Comparison of ENCODE assay signal across 7 mouse cellular contexts in the genomic region with DNA sequence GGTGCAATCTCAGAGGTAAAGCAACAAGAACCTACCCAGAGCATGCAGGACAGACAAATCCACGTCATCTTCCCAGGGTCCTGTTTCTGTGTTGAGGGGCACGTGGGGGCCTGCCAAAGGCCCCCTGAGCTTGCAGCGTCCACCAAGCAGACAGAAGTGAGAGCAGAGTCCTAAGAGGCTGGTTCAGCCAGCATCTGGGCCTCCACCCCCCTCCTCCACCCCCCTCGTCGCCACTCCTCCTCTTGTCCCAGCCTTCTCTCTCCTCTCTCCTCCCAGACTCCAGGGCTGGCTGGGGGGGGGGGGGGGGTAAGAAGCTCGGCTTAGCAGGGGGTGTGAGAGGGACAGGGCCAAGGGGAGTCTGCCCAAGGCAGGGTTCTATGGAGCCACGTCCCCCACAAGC. TPM values are rescaled to one million over a fixed set of nuclear protein-coding genes. Genes with fewer than 3 reads are reported as not detected.
DNase-seq lines count a peak whose midpoint lies in the region; ATAC-seq and TF ChIP-seq lines count a peak whose summit lies in the region.

No protein-coding gene starts in this region.

- no peaks in the 10 kb centered on the region; the same call in 1 of the 2 replicates for H3K27me3 ChIP-seq in lung, embryonic 14.5 days (ENCODE audit: insufficient read depth, low read length)
- H3K27me3 ChIP-seq in embryonic facial prominence, embryonic 14.5 days (replicated peaks; ENCODE audit: control insufficient read depth, insufficient read depth, low read length), result no peaks in the 10 kb centered on the region
- no peaks in the 10 kb centered on the region; the same call in 1 of the 2 replicates for H3K27me3 ChIP-seq in hindbrain, postnatal 0 days (ENCODE audit: insufficient read depth, low read length)
- H3K27me3 ChIP-seq in neural tube, embryonic 12.5 days (replicated peaks), result no peaks in the 10 kb centered on the region

- peak overlapping the region; percentile 42 for H3K4me3 ChIP-seq in lung, embryonic 14.5 days (ENCODE audit: low read depth, low read length)
- peak overlapping the region; percentile 50 for H3K4me3 ChIP-seq in embryonic facial prominence, embryonic 14.5 days (ENCODE audit: low read depth, low read length)
- H3K4me3 ChIP-seq in hindbrain, postnatal 0 days (ENCODE audit: low read length), result no peak overlapping the region
- peak overlapping the region; percentile 19; the same call in 1 of the 2 replicates for H3K4me3 ChIP-seq in neural tube, embryonic 12.5 days

- H3K27ac ChIP-seq in lung, embryonic 14.5 days (ENCODE audit: low read depth), result peak overlapping the region; percentile 86
- peak overlapping the region; percentile 95 for H3K27ac ChIP-seq in embryonic facial prominence, embryonic 14.5 days (replicated peaks; ENCODE audit: low read depth, low read length)
- H3K27ac ChIP-seq in hindbrain, postnatal 0 days, result no peak overlapping the region
- peak overlapping the region; percentile 26; the same call in 1 of the 2 replicates for H3K27ac ChIP-seq in neural tube, embryonic 12.5 days

- H3K4me1 ChIP-seq in lung, embryonic 14.5 days (ENCODE audit: insufficient read depth), result peaks cover 30% of the 10 kb centered on the region
- H3K4me1 ChIP-seq in embryonic facial prominence, embryonic 14.5 days (ENCODE audit: control insufficient read depth, insufficient read depth, low read length), result peaks cover 45% of the 10 kb centered on the region
- no peaks in the 10 kb centered on the region; the same call in 1 of the 2 replicates for H3K4me1 ChIP-seq in hindbrain, postnatal 0 days (ENCODE audit: insufficient read depth, low read length)
- peaks cover 32% of the 10 kb centered on the region for H3K4me1 ChIP-seq in neural tube, embryonic 12.5 days

- no peak for TF ChIP-seq CTCF in lung, embryonic 14.5 days (IDR thresholded peaks at IDR 0.05; ENCODE audit: low read depth)
- TF ChIP-seq CTCF in hindbrain, postnatal 0 days (IDR thresholded peaks at IDR 0.05; ENCODE audit: low read depth), result no peak

- peak; percentile 59 for ATAC-seq in lung, embryonic 14.5 days (ENCODE audit: insufficient read depth)
- peak; percentile 66 for ATAC-seq in embryonic facial prominence, embryonic 14.5 days (ENCODE audit: low read depth)
- ATAC-seq in hindbrain, postnatal 0 days, result no peak
- ATAC-seq in neural tube, embryonic 12.5 days (ENCODE audit: low FRiP score, low read depth), result no peak

- no peaks in the 10 kb centered on the region for H3K36me3 ChIP-seq in lung, embryonic 14.5 days (ENCODE audit: insufficient read depth)
- H3K36me3 ChIP-seq in embryonic facial prominence, embryonic 14.5 days (ENCODE audit: control insufficient read depth, insufficient read depth, low read length), result no peaks in the 10 kb centered on the region
- H3K36me3 ChIP-seq in hindbrain, postnatal 0 days (ENCODE audit: insufficient read depth, low read length), result no peaks in the 10 kb centered on the region
- H3K36me3 ChIP-seq in neural tube, embryonic 12.5 days, result no peaks in the 10 kb centered on the region

- peak overlapping the region; percentile 64 for H3K4me2 ChIP-seq in lung, embryonic 14.5 days
- peak overlapping the region; percentile 66 for H3K4me2 ChIP-seq in embryonic facial prominence, embryonic 14.5 days (ENCODE audit: low read depth, low read length)
- 0 out of 2 replicates have a peak overlapping the region, but pooled peaks have one; percentile 8 for H3K4me2 ChIP-seq in hindbrain, postnatal 0 days (ENCODE audit: low read depth, low read length)
- H3K4me2 ChIP-seq in neural tube, embryonic 12.5 days (replicated peaks), result peak overlapping the region; percentile 48

- no peaks in the 10 kb centered on the region for H3K9me3 ChIP-seq in lung, embryonic 14.5 days (ENCODE audit: low read depth, low read length)
- no peaks in the 10 kb centered on the region for H3K9me3 ChIP-seq in embryonic facial prominence, embryonic 14.5 days (ENCODE audit: control insufficient read depth, low read length)
- no peaks in the 10 kb centered on the region for H3K9me3 ChIP-seq in hindbrain, postnatal 0 days (ENCODE audit: low read length)
- H3K9me3 ChIP-seq in neural tube, embryonic 12.5 days, result no peaks in the 10 kb centered on the region

- 11% methylated on average over 7 of the region's 7 CpGs for WGBS in lung, embryonic 14.5 days
- WGBS in embryonic facial prominence, embryonic 14.5 days, result 13% methylated on average over 4 of the region's 7 CpGs
- WGBS in hindbrain, postnatal 0 days, result 17% methylated on average over 4 of the region's 7 CpGs
- 33% methylated on average over 5 of the region's 7 CpGs for WGBS in neural tube, embryonic 12.5 days

- peak overlapping the region; percentile 58 for H3K9ac ChIP-seq in lung, embryonic 14.5 days
- H3K9ac ChIP-seq in embryonic facial prominence, embryonic 14.5 days (ENCODE audit: low read depth, low read length), result peak overlapping the region; percentile 66
- no peak overlapping the region for H3K9ac ChIP-seq in hindbrain, postnatal 0 days (replicated peaks; ENCODE audit: low read length)
- 0 out of 2 replicates have a peak overlapping the region, but pooled peaks have one; percentile 13 for H3K9ac ChIP-seq in neural tube, embryonic 12.5 days

- DNase-seq in lung, embryonic 14.5 days, result peak; percentile 67
- DNase-seq in lung, adult 18-20 months, result no peak
- DNase-seq in embryonic facial prominence, embryonic 14.5 days (ENCODE audit: low spot score), result peak; percentile 67
- no peak for DNase-seq in hindbrain, postnatal 0 days (ENCODE audit: low spot score)
- DNase-seq in B cell, adult 2 months, result no peak
- no peak for DNase-seq in urinary bladder, postnatal 25 days (ENCODE audit: low spot score)

RNA-seq across cellular contexts. Expression of a gene that starts 33.1 kb away (rescaled TPM):
- 87.9 and 95.2 TPM in 2 replicates for polyA plus RNA-seq in lung, embryonic 14.5 days (2014; fragmentation: Nextera tagmentation; extraction: Ambion mirVana)
- 51.5 and 58.5 TPM in 2 replicates for polyA plus RNA-seq in embryonic facial prominence, embryonic 14.5 days (2014; fragmentation: Nextera tagmentation; extraction: Ambion mirVana)
- total RNA-seq in hindbrain, postnatal 0 days (2014; rRNA removed), result 24.1 and 28.0 TPM in 2 replicates
- polyA plus RNA-seq in hindbrain, postnatal 0 days (2015; fragmentation: Nextera tagmentation; extraction: Ambion mirVana), result 10.3 and 11.7 TPM in 2 replicates
- 13.8 and 16.5 TPM in 2 replicates for polyA plus RNA-seq in neural tube, embryonic 12.5 days (2016; fragmentation: Nextera tagmentation; extraction: Ambion mirVana)

RNA-seq across cellular contexts. Expression of a gene that starts 34.2 kb away (rescaled TPM):
- 0.26 and 0.39 TPM in 2 replicates for polyA plus RNA-seq in lung, embryonic 14.5 days (2014; fragmentation: Nextera tagmentation; extraction: Ambion mirVana)
- 0.37 and 0.72 TPM in 2 replicates for polyA plus RNA-seq in embryonic facial prominence, embryonic 14.5 days (2014; fragmentation: Nextera tagmentation; extraction: Ambion mirVana)
- not detected in 2 replicates for total RNA-seq in hindbrain, postnatal 0 days (2014; rRNA removed)
- polyA plus RNA-seq in hindbrain, postnatal 0 days (2015; fragmentation: Nextera tagmentation; extraction: Ambion mirVana), result 0.08 and 0.10 TPM in 2 replicates
- polyA plus RNA-seq in neural tube, embryonic 12.5 days (2016; fragmentation: Nextera tagmentation; extraction: Ambion mirVana), result 0.37 and 0.51 TPM in 2 replicates

Comparison
In these comparisons a context has a peak if more than half of its experiments do, and no peak if none do; other contexts are left out.
1. DNase-seq: peak in lung, embryonic 14.5 days (single experiment) and embryonic facial prominence, embryonic 14.5 days (single experiment); none in lung, adult 18-20 months (0 of 2), hindbrain, postnatal 0 days (single experiment), B cell, adult 2 months (0 of 2) and urinary bladder, postnatal 25 days (single experiment).
2. ATAC-seq: peak in lung, embryonic 14.5 days (single experiment) and embryonic facial prominence, embryonic 14.5 days (single experiment); none in hindbrain, postnatal 0 days (single experiment) and neural tube, embryonic 12.5 days (single experiment).
3. H3K4me2 ChIP-seq: peak in every context shown above with its lines; median percentile 66 in embryonic facial prominence, embryonic 14.5 days; 64 in lung, embryonic 14.5 days; 48 in neural tube, embryonic 12.5 days; 8 in hindbrain, postnatal 0 days.